Mouse (Mus musculus) embryonic stem cell, embryonic (primary cell): ENCODE measurements around the gene Pde2a.

Source experiments
- CTCF ChIA-PET, 4 experiments: fragments of 300-600 bp in 2 of 4; fragments of 350-600 bp in 2 of 4; sonication (Branson Sonifier 250); formaldehyde crosslinking; loops; one replicate each; lab custom pipeline; 2022; ENCODE audit warnings: inconsistent platforms in 2 of 4; lab: Charles Lee
- POLR2A ChIA-PET, 4 experiments: fragments of 300-600 bp in 2 of 4; fragments of 350-600 bp in 2 of 4; sonication (Branson Sonifier 250); formaldehyde crosslinking; loops; one replicate each; lab custom pipeline; 2022; ENCODE audit warnings: antibody characterized with exemption in 4 of 4, inconsistent platforms in 1 of 4; lab: Charles Lee

Gene Pde2a

DNA sequence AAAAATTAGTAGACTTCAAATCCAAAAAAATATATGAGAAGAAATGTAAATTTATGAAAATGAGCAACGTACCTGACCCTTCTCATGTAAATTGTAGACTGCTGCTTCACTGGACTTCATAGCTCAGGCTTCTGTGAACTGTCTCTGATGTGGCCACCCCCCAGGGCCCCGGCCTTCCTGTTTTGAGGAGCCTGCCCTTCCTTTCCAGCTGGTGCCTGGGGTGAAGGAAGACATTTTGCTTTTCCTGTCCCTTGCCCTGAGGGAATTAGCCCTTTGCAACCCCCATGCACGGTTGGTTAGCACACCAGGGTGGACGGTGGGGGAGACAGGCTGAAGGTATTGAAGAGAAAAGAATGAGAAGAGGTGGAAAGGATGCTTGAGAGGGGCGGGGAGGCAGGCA, 35.3 kb downstream of the Pde2a start:
- CTCF ChIA-PET, result interaction anchor here in 3 of 4 experiments (0.6 to 1.3 kb wide), 6 partner anchors 44 to 550 kb away, joined by 3 to 8 read pairs (median 3); no protein-coding TSS in a partner anchor
- POLR2A ChIA-PET, result interaction anchor here in 3 of 4 experiments (0.7 to 1.4 kb wide), 3 partner anchors 29 to 146 kb away, joined by 3 to 6 read pairs (median 3); no protein-coding TSS in a partner anchor

DNA sequence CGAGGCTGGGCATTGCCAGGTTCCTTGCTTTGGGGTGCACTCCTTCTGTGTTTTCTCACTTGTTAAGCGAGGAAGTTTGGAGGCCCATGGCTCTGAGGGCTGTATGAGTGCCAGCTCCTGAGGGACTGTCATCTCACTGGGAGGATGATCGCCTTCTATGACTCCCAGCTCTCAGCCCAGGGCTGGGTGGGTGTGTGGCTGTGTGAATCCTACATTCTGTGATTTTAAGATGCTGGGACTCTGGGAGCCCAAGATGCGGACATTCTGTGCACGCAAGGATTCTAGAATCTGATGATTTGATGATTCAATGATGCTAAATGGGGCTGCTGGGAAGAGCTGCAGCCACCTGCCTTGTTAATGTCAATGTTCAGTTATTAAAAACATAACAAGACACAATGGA, 35.8 kb downstream of the Pde2a start:
- CTCF ChIA-PET, result interaction anchor here in 3 of 4 experiments (0.6 to 1.3 kb wide), 7 partner anchors 29 to 551 kb away, joined by 3 to 8 read pairs (median 3); no protein-coding TSS in a partner anchor
- POLR2A ChIA-PET, result interaction anchor here in 3 of 4 experiments (0.6 to 1.4 kb wide), 4 partner anchors 29 to 146 kb away, joined by 3 to 6 read pairs (median 3); no protein-coding TSS in a partner anchor

DNA sequence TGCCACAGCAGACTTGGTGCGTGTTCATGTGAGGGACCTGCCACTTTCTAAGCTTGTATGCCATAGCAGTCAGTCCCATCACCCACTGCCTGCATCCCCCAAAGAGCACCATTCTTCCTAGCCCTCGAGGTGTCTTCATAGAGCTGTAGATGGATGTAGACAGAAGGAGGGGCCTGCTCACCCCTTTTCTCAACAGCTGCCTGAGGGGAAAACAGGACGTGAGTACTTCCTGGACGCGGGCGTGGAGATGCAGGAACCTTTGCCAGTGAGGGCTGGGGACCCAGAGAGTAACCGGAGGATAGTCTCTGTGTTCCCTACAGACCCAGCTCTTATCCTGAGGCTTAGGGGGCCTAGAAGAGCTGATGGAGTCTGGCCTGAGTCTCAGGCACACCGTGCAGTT, 36.3 kb downstream of the Pde2a start:
- POLR2A ChIA-PET, result interaction anchor here in 2 of 4 experiments (0.6 to 1.4 kb wide), 2 partner anchors 45 to 125 kb away, joined by 3 read pairs; no protein-coding TSS in a partner anchor
- CTCF ChIA-PET, result interaction anchor here in 2 of 4 experiments (1.1 to 1.3 kb wide), 2 partner anchors 30 to 406 kb away, joined by 3 read pairs; no protein-coding TSS in a partner anchor

DNA sequence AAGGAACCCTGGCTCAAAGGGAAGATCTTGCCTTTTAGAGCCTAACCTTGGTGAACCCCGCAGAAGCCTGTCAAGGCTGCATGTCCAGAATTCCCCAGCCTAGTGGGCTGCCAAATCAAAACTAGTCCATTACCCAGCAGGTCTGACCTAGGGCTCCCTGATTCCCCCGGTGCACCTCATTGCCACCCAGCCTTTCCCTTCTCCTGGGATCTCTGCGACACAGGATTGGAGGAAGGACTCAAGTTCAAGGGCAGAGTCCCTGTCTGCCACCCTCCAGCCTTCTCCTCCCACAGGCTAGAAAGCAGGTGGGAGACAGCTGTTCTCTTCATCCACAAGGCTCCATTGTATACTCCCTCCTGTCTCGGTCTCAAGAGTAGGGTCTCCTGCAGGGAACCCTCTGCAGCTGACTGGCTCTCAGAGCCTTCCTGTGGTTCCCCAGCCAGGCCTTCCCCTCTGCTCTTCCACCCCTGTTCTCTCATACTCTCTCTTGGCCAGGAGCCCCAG, 36.8 kb downstream of the Pde2a start:
- ChIA-PET CTCF (interaction anchor here in 1 of 4 experiments (1.1 kb wide), 1 partner anchor 31 kb away, joined by 3 read pairs; no protein-coding TSS in a partner anchor), POLR2A (interaction anchor here in 1 of 4 experiments (1.4 kb wide), 1 partner anchor 45 kb away, joined by 3 read pairs; no protein-coding TSS in a partner anchor)

DNA sequence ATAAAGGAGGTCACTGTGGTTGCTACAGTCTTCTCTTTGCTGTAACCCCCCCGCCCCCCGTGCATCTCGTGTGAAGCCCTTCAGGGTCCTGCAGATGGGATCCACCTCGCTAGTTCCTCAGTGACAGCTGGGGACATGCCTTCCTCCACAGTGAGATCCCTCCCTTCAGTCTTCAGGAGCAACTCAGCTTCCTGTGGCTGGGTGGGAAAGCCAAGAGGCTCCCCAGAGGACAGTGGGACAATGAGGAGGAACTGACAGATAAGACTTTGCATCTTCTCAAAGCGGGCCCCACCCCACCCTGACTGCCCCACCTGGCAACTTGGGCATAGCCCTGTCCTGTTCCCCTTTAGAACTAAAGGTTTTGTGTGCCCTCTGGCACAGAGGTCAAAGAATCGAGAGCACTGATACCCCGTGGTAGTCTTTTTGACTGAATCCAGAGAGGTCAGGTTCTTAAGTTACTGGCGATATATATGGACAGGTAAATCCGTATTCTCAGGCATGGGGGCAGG, 37.9 kb downstream of the Pde2a start:
- CTCF ChIA-PET, result interaction anchor here in 1 of 4 experiments (0.6 kb wide), 1 partner anchor 79 kb away, joined by 6 read pairs; no protein-coding TSS in a partner anchor
- POLR2A ChIA-PET, result interaction anchor here in 2 of 4 experiments (0.6 kb wide), 2 partner anchors 17 to 492 kb away, joined by 3 to 4 read pairs; no protein-coding TSS in a partner anchor

DNA sequence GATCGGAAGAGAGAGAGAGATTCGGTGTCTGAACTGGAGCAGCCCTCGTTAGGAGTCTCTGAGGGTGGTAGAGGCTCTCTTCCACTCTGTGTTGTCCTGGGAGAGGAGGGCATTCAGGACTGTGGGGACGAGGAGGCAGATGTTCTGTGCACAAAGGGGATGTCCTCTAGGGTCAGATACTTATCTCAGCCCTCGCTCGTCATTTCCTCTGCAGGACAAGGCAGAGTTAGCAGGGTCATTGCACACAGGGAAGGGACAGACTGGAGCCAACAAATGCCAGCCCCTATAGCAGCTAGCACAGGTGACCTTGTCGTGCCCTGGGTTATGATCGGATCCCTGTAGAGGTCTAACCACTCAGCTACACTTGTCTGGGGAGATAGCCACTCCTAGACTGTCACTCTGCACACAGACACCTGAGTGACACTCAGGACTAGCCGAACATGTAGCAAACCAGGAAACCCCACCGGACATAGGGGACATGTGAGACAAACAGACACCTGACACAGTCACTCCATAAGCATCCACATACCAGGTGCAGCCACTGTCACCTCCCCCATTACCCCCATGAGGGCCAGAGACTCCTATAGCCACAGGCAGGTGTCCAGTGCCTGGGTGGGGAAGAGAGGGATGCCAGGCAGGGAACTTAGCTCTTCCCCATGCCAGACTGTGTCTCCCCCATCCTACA, 38.6 kb downstream of the Pde2a start:
- ChIA-PET CTCF (no interaction called here), POLR2A (interaction anchor here in 1 of 4 experiments (0.6 kb wide), 1 partner anchor 18 kb away, joined by 4 read pairs; no protein-coding TSS in a partner anchor)

DNA sequence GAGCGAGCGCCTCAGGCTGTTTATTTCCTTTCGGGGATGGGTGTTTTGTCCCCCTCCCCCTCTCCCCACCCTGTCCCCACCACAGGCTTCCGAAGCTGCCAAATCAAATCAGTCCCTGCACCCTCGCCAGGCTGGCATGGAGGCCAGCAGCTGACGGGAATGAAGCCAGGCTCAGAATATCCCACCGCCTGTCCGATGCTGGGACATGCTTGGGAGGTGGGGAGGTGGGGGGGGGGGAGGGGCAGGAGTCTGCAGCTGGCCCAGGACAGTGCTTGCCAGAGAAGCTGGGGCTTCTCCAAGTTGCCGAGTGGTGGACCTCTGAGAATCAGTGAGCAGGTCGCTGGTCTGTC, 39.1 kb downstream of the Pde2a start:
- POLR2A ChIA-PET, result no interaction called here
- CTCF ChIA-PET, result interaction anchor here in 2 of 4 experiments (0.6 kb wide), 2 partner anchors 362 to 1151 kb away, joined by 3 to 4 read pairs; no protein-coding TSS in a partner anchor

DNA sequence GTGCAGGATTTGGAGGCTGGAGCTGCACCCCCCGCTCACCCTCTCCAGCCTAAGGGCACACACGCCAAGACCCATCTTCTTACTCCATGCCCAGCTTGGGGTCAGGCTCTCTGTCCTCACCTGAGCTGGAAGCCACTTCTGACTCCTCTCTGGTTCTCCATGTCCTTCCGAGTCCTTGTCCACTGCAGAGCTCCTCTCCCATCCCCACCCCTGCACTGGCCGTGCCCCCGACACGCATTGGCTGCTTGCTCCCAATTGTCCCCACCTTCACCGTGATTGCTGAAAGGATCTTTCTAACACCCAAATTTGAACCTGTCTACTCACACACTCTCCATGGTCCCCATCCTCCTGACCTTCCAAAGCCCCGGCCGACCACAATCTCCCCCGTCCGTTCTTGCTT, 40.1 kb downstream of the Pde2a start:
- CTCF ChIA-PET, result interaction anchor here in 1 of 4 experiments (1.0 kb wide), 1 partner anchor 10 kb away, joined by 4 read pairs; no protein-coding TSS in a partner anchor
- POLR2A ChIA-PET, result interaction anchor here in 1 of 4 experiments (1.1 kb wide), 1 partner anchor 10 kb away, joined by 3 read pairs; no protein-coding TSS in a partner anchor

DNA sequence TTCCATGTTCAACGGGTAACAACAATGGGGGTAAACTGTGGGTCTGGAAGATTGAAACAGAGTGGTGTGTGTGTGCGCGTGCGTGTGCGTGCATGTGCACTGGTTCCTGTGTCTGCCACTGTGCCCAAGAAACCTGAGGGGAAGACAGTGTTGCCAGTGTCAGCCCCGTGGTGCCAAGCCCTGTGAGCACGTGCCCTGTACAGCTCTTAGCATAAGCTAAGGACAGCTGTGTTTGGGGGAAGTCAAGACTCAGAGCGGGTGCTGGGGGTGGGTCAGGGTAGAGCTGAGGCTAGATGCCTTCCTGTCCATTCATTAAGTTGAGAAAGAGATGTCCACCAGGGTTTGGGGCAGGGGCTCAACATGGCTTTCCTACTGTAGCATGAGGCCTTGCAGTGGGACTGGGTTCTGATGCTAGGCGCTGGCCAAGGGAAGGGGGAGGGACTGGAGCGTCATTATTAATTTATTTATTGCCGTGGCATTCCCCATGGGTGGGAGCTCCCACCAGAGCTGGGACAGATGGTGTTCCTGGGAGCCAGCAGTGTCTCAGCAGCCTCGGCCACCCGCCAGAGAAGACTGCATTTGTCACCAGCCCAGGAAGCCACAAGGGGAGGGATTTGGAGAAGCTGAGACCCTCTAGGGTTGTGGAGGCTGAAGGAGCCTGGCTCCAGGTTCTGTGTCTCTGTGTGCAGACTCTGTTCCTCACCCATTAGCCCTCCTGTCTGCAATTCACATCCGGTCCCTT, 41.0 kb downstream of the Pde2a start:
- ChIA-PET CTCF (interaction anchor here in 2 of 4 experiments (0.8 to 1.0 kb wide), 2 partner anchors 11 to 12 kb away, joined by 3 to 4 read pairs; no protein-coding TSS in a partner anchor), POLR2A (interaction anchor here in 1 of 4 experiments (1.1 kb wide), 1 partner anchor 9 kb away, joined by 3 read pairs; no protein-coding TSS in a partner anchor)

DNA sequence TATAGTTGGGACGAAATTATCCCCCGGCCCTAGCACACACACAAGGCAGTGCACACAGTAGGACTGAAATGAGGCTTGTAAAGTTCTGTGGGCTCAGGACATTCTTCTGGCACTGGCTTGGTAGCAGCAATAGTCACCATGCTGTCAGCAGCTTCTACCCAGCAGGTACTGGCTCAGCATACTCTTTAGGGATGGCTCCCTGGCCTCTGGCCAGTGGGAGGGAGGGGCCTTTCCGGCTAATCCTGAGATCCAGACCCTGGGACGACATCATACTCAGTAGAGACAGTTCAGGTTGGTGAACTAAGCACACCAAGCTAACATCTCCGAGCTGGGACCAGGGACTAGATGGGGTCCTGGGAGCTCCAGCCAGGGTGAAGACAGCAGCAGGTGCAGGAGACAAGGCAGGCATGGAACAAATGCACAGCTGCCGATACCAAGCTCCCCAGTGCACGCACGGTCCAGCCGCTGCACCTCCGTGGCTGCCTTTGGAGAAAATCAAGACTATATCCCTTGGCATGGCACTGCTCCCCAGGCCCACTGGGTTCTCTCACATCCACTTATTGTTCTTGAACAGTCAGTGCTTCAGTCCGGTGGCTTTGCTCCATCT, 42.3 kb downstream of the Pde2a start:
- POLR2A ChIA-PET, result interaction anchor here in 1 of 4 experiments (0.7 kb wide), 1 partner anchor 9 kb away, joined by 3 read pairs; no protein-coding TSS in a partner anchor
- CTCF ChIA-PET, result interaction anchor here in 2 of 4 experiments (0.6 to 1.1 kb wide), 2 partner anchors 31 to 38 kb away, joined by 3 read pairs; no protein-coding TSS in a partner anchor

DNA sequence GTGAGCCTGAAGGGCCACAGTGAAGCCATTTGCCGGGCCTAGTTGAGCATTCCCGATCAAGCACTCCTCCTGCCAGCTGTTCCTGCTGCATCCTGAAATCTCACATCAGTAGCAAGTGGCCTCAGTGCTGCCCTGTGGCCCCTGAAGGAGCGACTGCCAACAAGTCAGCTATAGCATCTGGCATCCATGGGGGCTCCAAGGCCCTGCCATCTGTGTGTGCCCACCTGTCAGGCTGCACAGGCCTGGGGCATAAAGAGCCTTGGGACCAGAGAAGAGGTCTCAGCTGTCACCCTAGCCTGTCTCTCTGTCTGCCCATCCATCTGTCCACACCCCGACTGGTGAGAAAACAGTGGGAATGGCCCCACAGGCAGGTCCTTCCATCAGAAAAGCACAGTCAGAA, 43.4 kb downstream of the Pde2a start:
- CTCF ChIA-PET, result interaction anchor here in 1 of 4 experiments (0.6 kb wide), 1 partner anchor 66 kb away, joined by 3 read pairs; no protein-coding TSS in a partner anchor
- POLR2A ChIA-PET, result no interaction called here

DNA sequence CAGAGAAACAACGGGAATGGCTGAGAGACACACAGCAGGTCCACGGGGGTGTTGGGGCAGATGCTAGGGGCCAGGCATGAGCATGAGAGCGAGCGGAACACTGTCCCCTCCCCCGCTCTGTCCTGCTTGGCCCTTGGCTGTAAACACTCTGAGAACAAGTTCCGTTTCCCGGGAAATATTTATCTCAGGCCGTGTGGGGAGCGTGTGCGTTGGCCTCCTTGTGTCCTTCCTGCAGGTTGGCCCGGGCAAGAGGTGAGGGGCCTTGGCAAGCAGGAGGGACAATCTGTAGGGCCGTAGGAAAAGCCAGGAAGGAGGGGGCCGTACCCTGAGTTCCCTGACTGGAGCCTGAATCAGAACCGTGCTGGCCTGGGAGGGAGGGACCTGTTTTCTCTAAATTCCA, 43.9 kb downstream of the Pde2a start:
- CTCF ChIA-PET, result no interaction called here
- POLR2A ChIA-PET, result no interaction called here

DNA sequence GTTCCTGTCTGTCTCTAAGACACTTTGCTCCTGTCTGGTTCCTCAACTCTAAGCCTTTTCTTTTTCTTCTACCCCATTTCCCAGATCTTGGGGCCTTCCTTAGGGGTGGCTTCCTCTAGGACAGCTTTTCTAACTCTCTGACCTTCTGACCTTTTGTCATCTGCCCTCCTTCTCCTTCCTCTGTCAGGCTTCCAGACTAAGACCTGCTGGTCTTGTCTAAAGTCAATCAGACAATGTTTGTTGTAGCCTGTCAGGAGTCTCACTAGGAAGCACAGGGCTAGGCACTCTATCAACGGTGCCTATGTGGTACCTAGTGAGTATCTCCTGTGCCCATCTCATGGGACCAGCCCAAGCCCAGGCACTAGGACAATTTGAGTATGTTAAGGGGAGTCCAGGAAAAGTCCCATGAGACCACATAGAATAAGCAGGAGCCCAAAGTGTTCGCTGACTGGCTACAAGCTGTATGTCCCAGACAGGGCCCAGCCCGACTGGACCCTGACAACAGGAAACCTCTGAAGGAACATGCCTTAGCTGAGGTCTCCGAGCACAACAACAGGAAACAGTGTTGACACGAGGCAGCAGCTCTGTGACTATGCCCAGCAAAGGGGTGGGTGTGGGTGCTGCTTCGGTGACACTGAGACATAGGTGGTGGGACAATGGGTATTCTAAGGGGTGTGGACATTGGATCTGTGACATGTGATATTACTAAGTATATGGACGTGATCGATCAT, 44.5 kb downstream of the Pde2a start:
- ChIA-PET CTCF (no interaction called here), POLR2A (no interaction called here)

DNA sequence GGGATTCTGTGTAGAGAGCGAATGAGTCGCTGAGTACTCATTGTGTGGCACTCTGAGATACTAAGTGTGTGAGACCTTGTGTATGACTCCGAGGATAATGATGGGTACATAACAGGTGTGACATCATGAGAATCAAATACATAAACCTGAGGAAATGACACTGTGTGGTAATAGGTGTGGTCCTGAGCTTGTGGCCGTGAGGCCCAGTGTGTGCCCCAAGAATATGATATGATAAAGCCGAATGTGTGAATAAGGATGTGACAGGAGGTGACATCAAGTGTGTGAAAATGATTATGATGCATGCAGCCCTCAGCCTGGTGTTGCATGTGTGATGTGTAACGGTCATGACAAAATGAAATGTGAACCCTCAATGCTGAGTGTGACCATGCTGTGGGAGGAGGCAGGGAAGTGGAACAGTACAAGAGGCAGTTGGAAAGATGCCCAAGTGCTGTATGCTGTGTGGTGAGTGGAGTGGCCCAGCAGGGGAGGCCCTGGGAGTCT, 45.1 kb downstream of the Pde2a start:
- ChIA-PET POLR2A (no interaction called here), CTCF (no interaction called here)

DNA sequence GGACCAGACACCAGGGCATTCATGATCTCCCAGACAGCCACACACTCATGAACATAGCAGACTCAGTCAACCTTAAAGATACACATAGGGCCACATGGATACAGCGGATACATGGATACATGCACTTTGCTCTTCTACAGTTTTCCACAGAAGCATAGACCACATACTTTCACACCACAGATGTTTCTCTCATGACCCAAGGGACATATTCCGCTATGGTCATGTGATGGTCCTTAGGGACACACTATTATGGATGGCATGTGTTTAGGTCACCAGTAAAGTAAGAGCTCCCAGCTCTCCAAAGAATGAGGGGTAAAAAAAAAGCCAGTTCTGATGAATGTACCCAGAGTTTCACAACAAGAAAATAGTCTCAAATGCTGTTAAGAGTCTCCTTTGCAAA, 49.9 kb downstream of the Pde2a start:
- ChIA-PET POLR2A (interaction anchor here in 2 of 4 experiments (0.8 kb wide), 2 partner anchors 10 to 159 kb away, joined by 3 read pairs; no protein-coding TSS in a partner anchor), CTCF (interaction anchor here in 2 of 4 experiments (1.2 to 1.5 kb wide), 3 partner anchors 29 to 59 kb away, joined by 3 to 4 read pairs (median 4); no protein-coding TSS in a partner anchor)

DNA sequence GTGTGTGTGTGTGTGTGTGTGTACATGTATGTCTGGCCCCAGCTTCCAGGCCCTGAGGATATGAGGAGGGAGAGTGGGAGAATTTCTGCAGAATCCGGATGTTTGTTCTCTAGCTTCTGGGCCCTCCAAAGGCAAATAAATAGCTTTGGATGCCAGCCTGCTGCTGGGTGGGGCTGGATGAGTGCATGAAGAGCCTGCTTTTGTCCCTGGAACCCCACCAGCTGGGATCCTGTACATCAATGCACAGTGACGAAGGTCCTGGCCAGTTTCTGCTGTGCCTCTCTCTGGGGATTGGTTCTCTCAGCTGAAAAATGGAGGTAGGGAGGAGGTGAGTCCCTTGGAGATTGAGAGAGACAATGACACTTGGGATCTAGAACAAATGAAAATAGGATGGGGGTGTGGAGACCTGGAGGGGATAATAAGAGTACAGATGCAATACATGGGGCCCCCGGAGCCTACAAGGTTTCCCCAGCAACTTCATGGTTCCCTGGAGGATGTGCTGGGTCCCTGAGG, 50.5 kb downstream of the Pde2a start:
- POLR2A ChIA-PET, result interaction anchor here in 2 of 4 experiments (0.8 kb wide), 2 partner anchors 10 to 160 kb away, joined by 3 read pairs; no protein-coding TSS in a partner anchor
- CTCF ChIA-PET, result interaction anchor here in 3 of 4 experiments (0.6 to 1.5 kb wide), 4 partner anchors 22 to 59 kb away, joined by 3 to 4 read pairs (median 4); no protein-coding TSS in a partner anchor
